Mouse (Mus musculus): Measurements from ENCODE around the gene Gm49320. TPM values are rescaled to one million over a fixed set of nuclear protein-coding genes. Genes with fewer than 3 reads are reported as not detected.

Gene Gm49320
- total and polyA plus RNA-seq, 3 experiments: 0.24 to 3.8 TPM; not detected in 1

DNA sequence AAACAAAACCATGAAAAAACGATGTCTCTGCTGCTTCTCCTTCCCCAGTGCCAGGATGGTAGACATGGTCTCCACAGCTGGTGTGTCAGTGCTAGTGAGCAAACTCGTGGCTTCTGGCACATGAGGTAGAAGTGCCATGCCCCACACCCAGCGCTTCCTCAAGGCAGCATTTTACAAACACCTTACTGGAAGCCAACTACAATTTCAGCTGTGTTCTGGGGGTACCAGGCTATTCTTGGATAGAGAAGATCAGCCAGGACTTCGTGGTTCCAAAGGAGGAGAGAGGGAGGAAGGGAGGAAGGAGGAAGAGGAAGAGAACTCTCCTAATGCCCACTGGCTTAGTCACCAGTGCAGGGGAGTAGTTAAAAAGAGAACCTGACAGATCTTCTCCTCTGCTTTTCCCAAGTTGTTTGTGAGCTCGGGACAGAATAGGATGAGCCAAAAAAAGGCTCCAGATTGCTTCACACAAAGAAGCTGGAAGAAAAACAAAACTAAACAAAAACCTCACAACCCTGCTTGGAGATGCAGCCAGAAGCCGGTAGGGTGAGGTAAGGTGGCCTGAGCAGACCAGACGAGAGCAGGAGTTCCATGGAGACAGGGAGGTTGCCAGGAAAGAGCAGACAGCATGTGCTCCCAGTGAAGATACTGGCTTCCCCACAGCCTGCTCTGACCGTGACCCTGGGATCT is 24.6 kb downstream of the Gm49320 start:
- no peak for ATAC-seq (ENCODE audit: extremely low read depth, insufficient number of reproducible peaks, low FRiP score, poor library complexity, severe bottlenecking)
- no peaks in the 10 kb centered on the region for H3K27me3 ChIP-seq (ENCODE audit: insufficient read depth, low read length)

GRCm38 (mm10) chr8:4265160-4265914 is 26.7 kb downstream of the Gm49320 start:
- H3K36me3 ChIP-seq (replicated peaks): peaks cover 100% of the 10 kb centered on the region
- DNase-seq (ENCODE audit: low spot score): no peak
- no peak for ATAC-seq (ENCODE audit: extremely low read depth, insufficient number of reproducible peaks, low FRiP score, poor library complexity, severe bottlenecking)
- TF ChIP-seq CTCF (IDR thresholded peaks at IDR 0.05; ENCODE audit: low read depth, low read length): no peak
- TF ChIP-seq POLR2AphosphoS5 (IDR thresholded peaks at IDR 0.05; ENCODE audit: insufficient replicate concordance, low read depth, low read length): no peak
- no peak for TF ChIP-seq TAL1 (conservative IDR thresholded peaks at IDR 0.05; ENCODE audit: low read depth, low read length)
- TF ChIP-seq GATA2 (IDR thresholded peaks at IDR 0.05; ENCODE audit: borderline replicate concordance, low read depth, low read length): no peak
- no peak for TF ChIP-seq GATA1 (IDR thresholded peaks at IDR 0.05; ENCODE audit: borderline replicate concordance, low read length)
- no peaks in the 10 kb centered on the region for H3K27me3 ChIP-seq (ENCODE audit: insufficient read depth, low read length)
- no peak overlapping the region for H3K4me3 ChIP-seq (ENCODE audit: low read depth, low read length)
- no peaks in the 10 kb centered on the region for H3K9me3 ChIP-seq (replicated peaks)
- peaks cover 7% of the 10 kb centered on the region for H3K4me1 ChIP-seq (ENCODE audit: insufficient read depth, low read depth, low read length)

More for the DNA sequence above, 24.6 kb downstream of the Gm49320 start:
- Histone ChIP-seq H3K36me3 (replicated peaks) (peaks cover 93% of the 10 kb centered on the region), H3K4me3 (ENCODE audit: low read depth, low read length) (no peak overlapping the region), H3K9me3 (replicated peaks) (no peaks in the 10 kb centered on the region), H3K4me1 (ENCODE audit: insufficient read depth, low read depth, low read length) (peaks cover 27% of the 10 kb centered on the region)
- TF ChIP-seq TAL1 (conservative IDR thresholded peaks at IDR 0.05; ENCODE audit: low read depth, low read length): no peak
- no peak for TF ChIP-seq CTCF (IDR thresholded peaks at IDR 0.05; ENCODE audit: low read depth, low read length)
- TF ChIP-seq GATA1 (IDR thresholded peaks at IDR 0.05; ENCODE audit: borderline replicate concordance, low read length): no peak
- TF ChIP-seq POLR2AphosphoS5 (IDR thresholded peaks at IDR 0.05; ENCODE audit: insufficient replicate concordance, low read depth, low read length): no peak
- no peak for TF ChIP-seq GATA2 (IDR thresholded peaks at IDR 0.05; ENCODE audit: borderline replicate concordance, low read depth, low read length)
- no peak for DNase-seq (ENCODE audit: low spot score)

DNA sequence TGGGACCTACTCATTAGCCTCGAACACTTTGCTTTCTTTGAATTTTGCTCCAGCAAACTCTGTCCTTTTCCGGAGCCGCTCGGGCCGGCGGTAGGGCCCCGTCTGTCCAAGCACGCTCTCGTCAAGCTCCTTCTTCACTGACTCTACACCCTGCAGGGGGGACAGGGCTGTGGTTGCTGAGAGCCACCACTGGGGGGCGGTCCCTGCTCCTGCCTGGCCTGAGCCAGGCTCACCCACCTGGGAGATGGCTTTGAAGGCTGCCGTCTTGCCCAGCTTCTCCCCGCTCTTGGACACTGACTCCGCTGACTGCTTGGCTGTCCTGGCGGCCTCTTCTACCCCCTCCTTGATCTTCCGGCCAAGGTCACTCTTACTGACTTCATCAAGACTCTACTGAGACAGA is 29.0 kb downstream of the Gm49320 start:
- no peak for ATAC-seq (ENCODE audit: extremely low read depth, insufficient number of reproducible peaks, low FRiP score, poor library complexity, severe bottlenecking)
- Histone ChIP-seq H3K9me3 (replicated peaks) (no peaks in the 10 kb centered on the region), H3K4me1 (ENCODE audit: insufficient read depth, low read depth, low read length) (peaks cover 8% of the 10 kb centered on the region), H3K27me3 (ENCODE audit: insufficient read depth, low read length) (no peaks in the 10 kb centered on the region), H3K4me3 (ENCODE audit: low read depth, low read length) (no peak overlapping the region), H3K36me3 (replicated peaks) (peaks cover 95% of the 10 kb centered on the region)
- TF ChIP-seq CTCF (IDR thresholded peaks at IDR 0.05; ENCODE audit: low read depth, low read length): no peak; the same call in 1 of the 2 replicates
- TF ChIP-seq POLR2AphosphoS5 (IDR thresholded peaks at IDR 0.05; ENCODE audit: insufficient replicate concordance, low read depth, low read length): no peak
- no peak for TF ChIP-seq GATA2 (IDR thresholded peaks at IDR 0.05; ENCODE audit: borderline replicate concordance, low read depth, low read length)
- no peak for TF ChIP-seq TAL1 (conservative IDR thresholded peaks at IDR 0.05; ENCODE audit: low read depth, low read length)
- no peak for TF ChIP-seq GATA1 (IDR thresholded peaks at IDR 0.05; ENCODE audit: borderline replicate concordance, low read length)
- DNase-seq (ENCODE audit: low spot score): no peak

GRCm38 (mm10) chr8:4269609-4270008 is 30.9 kb downstream of the Gm49320 start:
- Histone ChIP-seq H3K27me3 (ENCODE audit: insufficient read depth, low read length) (no peaks in the 10 kb centered on the region), H3K4me3 (ENCODE audit: low read depth, low read length) (no peak overlapping the region), H3K9me3 (replicated peaks) (no peaks in the 10 kb centered on the region), H3K36me3 (replicated peaks) (peaks cover 94% of the 10 kb centered on the region), H3K4me1 (ENCODE audit: insufficient read depth, low read depth, low read length) (peaks cover 24% of the 10 kb centered on the region)
- ATAC-seq (ENCODE audit: extremely low read depth, insufficient number of reproducible peaks, low FRiP score, poor library complexity, severe bottlenecking): no peak
- DNase-seq (ENCODE audit: low spot score): no peak
- TF ChIP-seq GATA1 (IDR thresholded peaks at IDR 0.05; ENCODE audit: borderline replicate concordance, low read length): no peak
- no peak for TF ChIP-seq GATA2 (IDR thresholded peaks at IDR 0.05; ENCODE audit: borderline replicate concordance, low read depth, low read length)
- no peak for TF ChIP-seq TAL1 (conservative IDR thresholded peaks at IDR 0.05; ENCODE audit: low read depth, low read length)
- TF ChIP-seq POLR2AphosphoS5 (IDR thresholded peaks at IDR 0.05; ENCODE audit: insufficient replicate concordance, low read depth, low read length): no peak

DNA sequence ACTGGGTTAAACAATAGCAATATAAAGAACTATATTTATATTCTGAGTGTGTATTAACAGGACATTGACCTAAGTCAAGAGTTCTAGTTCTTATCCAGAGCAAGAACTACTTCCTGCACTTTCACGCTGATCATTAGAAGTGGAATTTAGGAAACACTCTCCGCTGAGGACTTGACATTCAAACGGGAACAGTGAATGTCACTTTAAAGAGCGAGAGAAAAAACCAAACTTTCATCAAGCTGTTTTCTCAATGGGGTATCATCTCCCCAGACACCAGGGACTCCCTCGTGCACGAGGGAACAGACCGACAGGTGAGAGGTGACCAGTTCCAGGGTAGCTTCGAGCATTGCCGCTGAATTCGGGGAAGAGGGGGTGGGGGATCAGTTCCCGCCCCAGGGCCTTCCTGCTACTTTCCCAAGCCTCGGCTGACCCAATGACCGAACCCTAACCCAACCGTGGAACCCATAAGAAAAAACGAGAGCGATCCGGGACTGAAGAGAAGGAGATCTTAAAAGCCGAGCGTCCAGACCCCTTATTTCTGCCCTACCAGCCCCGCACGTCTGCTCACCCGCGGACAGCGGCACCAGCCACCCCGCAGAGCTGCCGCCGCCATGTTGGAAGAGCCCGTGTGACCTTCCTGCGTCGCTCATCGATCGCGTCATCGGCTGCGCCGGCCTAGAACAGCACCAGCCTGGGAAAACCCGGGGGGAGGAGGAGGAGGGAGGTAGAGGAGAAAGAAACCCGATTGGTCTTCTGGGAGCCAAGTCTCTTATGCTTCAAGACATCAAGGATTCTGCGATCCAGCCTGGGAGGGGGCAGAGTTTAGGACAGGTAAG is 36.8 kb downstream of the Gm49320 start, which contains the start of gene Timm44:
Gene Timm44, minus strand, starts transcription at position 639 of the 836 bp plus-strand sequence.
- ATAC-seq (ENCODE audit: extremely low read depth, insufficient number of reproducible peaks, low FRiP score, poor library complexity, severe bottlenecking): peak; percentile 95
- TF ChIP-seq GATA1 (IDR thresholded peaks at IDR 0.05; ENCODE audit: borderline replicate concordance, low read length) (no peak), POLR2AphosphoS5 (IDR thresholded peaks at IDR 0.05; ENCODE audit: insufficient replicate concordance, low read depth, low read length) (no peak), CTCF (IDR thresholded peaks at IDR 0.05; ENCODE audit: low read depth, low read length) (no peak), TAL1 (conservative IDR thresholded peaks at IDR 0.05; ENCODE audit: low read depth, low read length) (no peak), GATA2 (IDR thresholded peaks at IDR 0.05; ENCODE audit: borderline replicate concordance, low read depth, low read length) (no peak)

More for the DNA sequence above, 36.8 kb downstream of the Gm49320 start, which contains the start of gene Timm44:
- peaks cover 32% of the 10 kb centered on the region for H3K4me1 ChIP-seq (ENCODE audit: insufficient read depth, low read depth, low read length)
- peaks cover 35% of the 10 kb centered on the region for H3K36me3 ChIP-seq (replicated peaks)
- peak; percentile 87 for DNase-seq (ENCODE audit: low spot score)
- H3K27me3 ChIP-seq (ENCODE audit: insufficient read depth, low read length): no peaks in the 10 kb centered on the region
- H3K9me3 ChIP-seq (replicated peaks): no peaks in the 10 kb centered on the region
- H3K4me3 ChIP-seq (ENCODE audit: low read depth, low read length): peak within 1 kb of the TSS; percentile 87
